Mouse (Mus musculus) splenic B cell, adult 2 months (primary cell): Measurements from ENCODE around the gene Slit2.
"Not testable (repeated sequence)": the region's sequence is repeated elsewhere in the genome, so short reads cannot be mapped to it uniquely, and the experiment has no call there.

ENCODE experiments used
- DNase-seq: peaks from one replicate; pipeline ENCODE4 v3.0.0-alpha.2; 2011; ENCODE audit warnings: low read depth, low spot score
- H3K27me3 ChIP-seq: 2 replicates; pipeline ENCODE4 v1.6.1; 2012; ENCODE audit warnings: mild to moderate bottlenecking, low read length, moderate library complexity, mixed read lengths; ENCODE audit not compliant: control insufficient read depth, poor library complexity, insufficient read depth, severe bottlenecking
- H3K36me3 ChIP-seq: 2 replicates; pipeline ENCODE4 v1.6.1; 2012; ENCODE audit warnings: mild to moderate bottlenecking, low read length, moderate library complexity, mixed read lengths; ENCODE audit not compliant: control insufficient read depth, poor library complexity, insufficient read depth, severe bottlenecking

Gene Slit2

DNA sequence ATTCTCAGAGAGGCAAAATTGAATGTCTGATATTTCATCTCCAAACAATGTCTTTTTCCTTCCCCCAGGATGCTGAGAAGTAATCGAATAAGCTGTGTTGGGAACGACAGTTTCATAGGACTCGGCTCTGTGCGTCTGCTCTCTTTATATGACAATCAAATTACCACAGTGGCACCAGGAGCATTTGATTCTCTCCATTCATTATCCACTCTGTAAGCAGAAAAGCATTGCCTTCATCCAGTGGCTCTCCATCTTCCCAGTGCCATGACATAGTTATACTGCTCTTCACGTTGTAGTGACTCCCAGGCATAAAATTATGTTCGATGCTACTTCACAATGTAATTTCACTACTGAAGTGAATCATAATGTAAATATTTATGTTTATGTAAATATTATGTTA, 252.3 kb downstream of the Slit2 start:
- H3K36me3 ChIP-seq, result no peaks in the 10 kb centered on the region
- no peaks in the 10 kb centered on the region for H3K27me3 ChIP-seq
- DNase-seq, result no peak

DNA sequence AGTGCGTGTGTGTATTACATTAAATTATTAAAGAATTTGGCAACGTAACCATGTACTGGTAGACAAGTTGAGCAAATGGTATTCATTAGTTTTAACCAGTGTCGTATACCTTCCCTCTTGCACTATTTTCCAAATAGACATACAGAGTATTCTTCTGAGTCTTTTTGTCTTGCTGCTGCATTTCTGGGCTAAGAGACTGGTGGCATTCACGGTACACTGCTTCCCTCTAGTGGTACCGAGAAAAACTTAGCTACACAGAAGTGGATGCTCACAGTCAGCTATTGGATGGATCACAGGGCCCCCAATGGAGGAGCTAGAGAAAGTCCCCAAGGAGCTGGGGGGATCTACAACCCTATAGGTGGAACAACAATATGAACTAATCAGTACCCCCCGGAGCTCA, 257.8 kb downstream of the Slit2 start:
- H3K36me3 ChIP-seq, DNase-seq, H3K27me3 ChIP-seq: not testable (repeated sequence)

DNA sequence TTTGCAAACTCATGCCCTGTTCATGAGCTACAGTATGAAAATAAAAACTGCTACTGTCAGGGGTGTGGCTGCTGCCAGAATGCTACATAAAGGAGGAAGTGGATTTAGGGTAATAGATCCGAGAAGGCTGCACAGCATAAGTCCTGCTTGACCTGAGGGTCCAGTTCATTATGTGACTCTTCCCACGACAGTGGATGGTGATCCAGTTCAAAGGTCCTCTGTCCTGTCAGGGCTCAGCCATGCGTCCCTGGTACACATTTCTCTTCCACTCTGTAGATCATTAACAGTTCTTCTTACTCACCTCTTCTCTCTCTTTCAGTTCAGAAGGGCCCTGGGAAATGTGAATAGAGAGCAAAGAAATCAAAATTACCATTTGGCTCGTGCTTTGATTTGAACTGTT, 265.4 kb downstream of the Slit2 start:
- no peaks in the 10 kb centered on the region for H3K36me3 ChIP-seq
- no peaks in the 10 kb centered on the region for H3K27me3 ChIP-seq
- DNase-seq, result no peak

DNA sequence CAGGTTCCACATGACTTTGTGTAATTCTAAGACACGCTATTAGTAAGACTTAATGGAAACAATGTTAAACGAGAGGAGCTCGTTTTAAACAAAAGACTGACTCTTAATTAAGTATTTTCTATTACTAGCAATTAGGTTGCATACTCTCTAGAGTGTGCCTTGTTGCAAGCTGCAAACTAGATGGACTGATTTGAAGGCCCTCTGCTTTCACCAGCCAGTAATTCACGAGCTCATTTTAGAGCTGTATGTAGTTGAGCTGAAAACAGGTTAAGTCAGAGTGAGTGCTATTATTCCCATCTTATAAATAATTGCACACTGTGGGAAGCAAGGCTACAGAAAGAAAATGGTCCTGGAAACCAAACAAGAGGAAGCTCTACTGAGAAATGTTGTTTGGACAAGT, 294.6 kb downstream of the Slit2 start:
- Histone ChIP-seq H3K36me3 (no peaks in the 10 kb centered on the region), H3K27me3 (no peaks in the 10 kb centered on the region)
- no peak for DNase-seq

DNA sequence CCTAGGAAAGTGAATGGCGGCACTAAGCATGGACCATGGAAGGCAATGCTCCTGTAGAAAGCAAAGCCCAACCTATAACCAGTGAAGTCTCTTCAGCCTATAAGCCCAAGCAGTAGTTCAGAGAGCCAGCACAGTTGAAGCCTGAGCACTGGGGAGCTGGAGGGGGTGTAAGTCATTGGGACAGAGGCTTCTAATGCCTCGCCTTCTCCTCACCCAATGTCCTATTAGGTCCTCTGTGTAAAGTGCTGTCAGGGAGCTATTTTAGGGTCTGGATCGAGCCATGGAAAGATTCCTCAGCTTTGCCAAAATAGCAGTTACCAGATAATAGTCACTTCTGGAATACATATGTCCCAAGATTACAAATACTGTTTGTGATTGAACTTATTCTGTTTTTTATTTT, 318.2 kb downstream of the Slit2 start:
- no peaks in the 10 kb centered on the region for H3K36me3 ChIP-seq
- H3K27me3 ChIP-seq, result no peaks in the 10 kb centered on the region
- no peak for DNase-seq

DNA sequence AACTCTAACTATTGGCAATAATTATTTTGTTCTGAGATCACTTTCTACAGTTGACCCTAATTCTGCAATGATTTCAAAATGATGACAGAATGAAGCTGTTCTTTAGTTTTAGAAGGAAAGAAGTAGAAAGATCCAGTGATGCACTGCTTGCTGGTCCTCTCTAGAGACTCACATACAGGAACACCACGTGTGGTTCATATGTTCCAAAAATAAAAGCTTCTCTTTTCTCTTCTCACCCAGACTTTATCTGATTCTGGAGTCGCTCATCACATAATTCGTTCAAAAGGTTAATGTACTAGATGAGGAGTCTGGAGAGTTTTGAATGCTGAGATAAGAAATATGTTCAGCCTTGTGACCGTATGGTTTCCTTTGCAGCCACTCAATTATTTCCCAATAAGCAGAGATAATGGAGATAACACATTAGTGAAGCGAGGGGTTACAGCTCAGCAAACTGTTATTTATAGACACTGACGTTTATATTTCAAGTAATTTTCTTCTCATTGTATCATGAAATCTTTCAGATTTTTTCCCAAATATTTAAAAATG, 332.2 kb downstream of the Slit2 start:
- no peaks in the 10 kb centered on the region for H3K27me3 ChIP-seq
- no peak for DNase-seq
- no peaks in the 10 kb centered on the region for H3K36me3 ChIP-seq

DNA sequence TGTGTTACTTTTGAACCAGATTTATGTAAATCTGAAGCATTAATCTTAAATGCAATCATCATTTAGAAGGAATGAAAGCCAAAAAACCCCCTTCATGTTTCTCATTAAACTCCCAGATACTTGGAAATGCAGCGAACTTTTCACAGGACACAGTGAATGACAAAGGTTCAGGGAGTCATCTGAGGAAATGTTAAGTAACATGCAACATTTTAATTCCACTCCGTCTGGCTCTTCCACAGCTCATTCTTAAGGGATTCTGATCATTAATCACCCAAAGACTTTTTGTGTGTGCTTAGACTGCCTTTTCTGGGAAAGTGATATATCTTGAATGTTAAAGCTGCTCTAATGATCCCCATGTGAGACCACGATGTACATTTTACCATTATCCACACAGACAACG, 337.7 kb downstream of the Slit2 start:
- no peak for DNase-seq
- Histone ChIP-seq H3K27me3 (no peaks in the 10 kb centered on the region), H3K36me3 (no peaks in the 10 kb centered on the region)

DNA sequence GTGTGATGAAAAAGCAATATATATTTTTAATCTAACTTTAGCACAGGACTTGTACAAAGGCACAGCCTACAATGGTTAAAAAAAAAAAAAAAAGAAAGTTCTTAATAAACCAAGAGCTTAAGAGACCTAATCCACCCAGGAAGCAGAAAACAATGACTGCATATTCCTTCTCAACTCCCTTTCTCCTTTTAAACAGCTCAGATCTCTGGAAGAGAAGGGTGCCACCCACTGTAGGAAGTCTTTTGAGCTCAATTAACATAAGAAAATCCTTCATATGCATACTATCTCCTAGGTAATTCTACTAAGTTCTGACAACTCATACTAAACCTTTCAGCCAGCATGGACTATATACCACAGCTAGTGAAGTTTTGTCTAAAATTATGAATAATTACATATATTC, 343.3 kb downstream of the Slit2 start:
- no peak for DNase-seq
- no peaks in the 10 kb centered on the region for H3K36me3 ChIP-seq

DNA sequence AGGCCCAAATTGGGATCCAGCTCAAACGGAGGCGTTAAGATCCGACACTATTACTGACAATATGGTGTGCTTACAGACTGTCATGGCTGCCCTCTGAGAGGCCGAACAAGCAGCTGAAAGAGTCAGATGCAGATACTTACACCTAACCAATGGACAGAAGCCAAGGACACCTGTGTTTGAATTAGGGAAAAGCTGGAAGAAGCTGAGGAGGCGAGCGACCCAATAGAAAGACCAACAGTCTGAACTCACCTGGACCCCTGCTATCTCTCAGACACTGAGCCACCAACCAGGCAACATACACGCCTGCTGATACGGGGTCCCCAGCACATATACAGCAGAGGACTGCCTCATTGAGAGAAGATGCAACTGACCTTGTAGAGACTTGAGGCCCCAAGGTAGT, 344.7 kb downstream of the Slit2 start, which contains the start of gene 5730480H06Rik:
Gene 5730480H06Rik (plus strand): TSS at position 301 of the 400 bp plus-strand sequence.
- no peaks in the 10 kb centered on the region for H3K27me3 ChIP-seq
- no peak for DNase-seq
- no peaks in the 10 kb centered on the region for H3K36me3 ChIP-seq

More for the DNA sequence above, 343.3 kb downstream of the Slit2 start:
- no peaks in the 10 kb centered on the region for H3K27me3 ChIP-seq

DNA sequence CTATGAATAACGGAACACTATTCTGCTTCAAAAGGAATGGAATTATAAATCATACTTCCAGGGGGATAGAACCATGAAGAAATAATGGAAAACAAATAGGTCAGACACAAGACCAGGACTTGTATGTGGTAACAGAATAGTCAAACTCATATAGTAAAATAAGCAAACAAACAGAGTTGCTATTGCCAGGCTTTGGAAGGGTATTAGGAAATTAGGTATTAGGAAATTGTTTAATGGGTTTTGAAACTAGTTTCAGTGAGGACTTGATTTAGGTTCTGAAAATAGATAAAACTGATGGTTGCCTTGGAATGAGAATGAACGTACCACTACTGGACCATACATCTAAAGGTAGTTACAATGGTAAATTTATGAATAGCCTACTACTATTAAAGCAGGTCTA, 346.8 kb downstream of the Slit2 start:
- Histone ChIP-seq H3K27me3 (no peaks in the 10 kb centered on the region), H3K36me3 (no peaks in the 10 kb centered on the region)
- no peak for DNase-seq

DNA sequence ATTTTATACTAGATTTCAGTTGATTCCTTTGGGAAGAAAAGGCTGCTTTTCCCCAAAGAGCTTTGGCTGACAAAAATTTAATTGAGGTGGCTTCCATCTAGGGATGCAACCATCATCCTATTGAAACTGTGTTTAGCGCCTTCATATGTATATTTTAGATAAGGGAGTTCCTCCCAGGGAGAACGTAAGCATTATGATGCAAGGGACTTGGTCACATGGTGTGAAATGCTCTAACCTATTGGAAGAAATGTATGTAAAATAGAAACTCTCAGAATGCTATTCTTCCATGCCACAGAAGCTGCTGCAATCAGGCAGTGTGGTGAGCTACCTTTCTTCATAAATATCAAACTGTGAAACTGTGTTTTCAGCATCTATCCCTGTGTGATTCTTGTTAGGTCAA, 347.9 kb downstream of the Slit2 start:
- H3K27me3 ChIP-seq, result no peaks in the 10 kb centered on the region
- no peak for DNase-seq
- no peaks in the 10 kb centered on the region for H3K36me3 ChIP-seq

DNA sequence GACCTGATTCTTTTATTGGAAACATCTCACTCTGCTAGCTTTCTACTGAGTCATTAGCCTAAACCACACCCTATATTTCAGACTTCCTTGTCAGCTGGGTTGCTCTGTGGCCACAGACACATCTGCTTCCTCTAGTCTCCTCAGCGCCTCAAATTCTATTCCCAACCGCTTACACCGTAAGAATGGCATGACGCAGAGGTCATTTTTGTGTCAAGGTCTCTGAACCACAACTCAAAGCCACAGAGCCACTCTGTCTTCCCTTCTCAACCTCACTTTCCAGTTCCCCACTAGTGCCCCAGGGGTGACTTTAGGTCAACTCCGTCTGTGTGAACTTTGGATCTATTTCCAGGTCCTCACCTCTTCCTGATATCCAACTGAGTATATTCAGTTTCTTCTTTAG, 348.5 kb downstream of the Slit2 start:
- DNase-seq, result no peak
- H3K36me3 ChIP-seq, result no peaks in the 10 kb centered on the region
- H3K27me3 ChIP-seq, result no peaks in the 10 kb centered on the region

DNA sequence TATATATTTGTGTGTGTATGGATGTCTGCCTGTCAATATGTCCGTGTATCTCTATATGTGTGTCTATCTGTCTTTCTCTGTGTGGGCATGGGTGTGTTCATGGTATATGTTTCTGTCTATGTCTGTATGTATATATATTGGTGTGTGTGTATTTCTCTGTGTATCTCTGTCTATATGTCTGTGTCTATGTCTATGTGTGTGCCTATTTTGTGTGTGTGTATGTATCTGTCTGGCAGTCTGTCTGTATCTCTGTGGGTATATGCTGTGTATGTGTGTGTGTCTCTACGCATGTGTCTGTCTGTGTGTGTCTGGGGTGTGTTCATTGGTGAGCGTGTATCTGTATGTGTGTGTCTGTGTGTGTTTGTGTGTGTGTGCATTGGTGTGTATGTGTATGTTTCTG, 350.5 kb downstream of the Slit2 start:
- Histone ChIP-seq H3K36me3 (no peaks in the 10 kb centered on the region), H3K27me3 (no peaks in the 10 kb centered on the region)
- DNase-seq, result no peak

DNA sequence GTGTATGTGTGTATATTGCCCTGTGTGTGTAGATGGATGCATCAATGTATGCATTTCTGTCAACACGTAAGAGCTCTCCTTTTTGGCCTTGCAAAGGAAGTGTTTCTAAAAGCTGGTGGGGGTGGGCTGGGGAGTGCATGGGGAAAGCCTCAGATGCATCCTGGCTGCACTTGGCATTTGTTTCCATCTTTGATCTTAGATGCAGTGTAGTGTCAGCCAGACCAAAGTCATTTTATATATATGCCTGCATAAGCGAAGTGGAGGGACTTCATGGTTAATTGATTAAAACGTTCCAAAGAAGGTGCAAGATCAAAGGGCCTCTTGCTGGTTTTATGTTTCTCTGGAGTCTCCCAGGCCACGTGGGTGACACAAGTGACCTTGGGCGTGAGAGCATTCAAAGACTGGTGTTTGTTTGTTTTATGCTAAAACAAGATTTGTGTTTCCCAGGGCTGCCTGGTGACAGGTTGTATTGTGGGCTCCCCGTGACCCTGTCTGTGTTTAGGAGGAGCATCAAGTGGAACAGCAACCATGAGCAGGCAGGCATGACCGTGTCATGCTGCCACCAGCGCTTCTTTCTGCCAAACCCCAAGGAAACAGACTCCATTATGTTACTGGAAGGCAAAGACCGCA, 351.1 kb downstream of the Slit2 start:
- Histone ChIP-seq H3K36me3 (no peaks in the 10 kb centered on the region), H3K27me3 (no peaks in the 10 kb centered on the region)
- no peak for DNase-seq

DNA sequence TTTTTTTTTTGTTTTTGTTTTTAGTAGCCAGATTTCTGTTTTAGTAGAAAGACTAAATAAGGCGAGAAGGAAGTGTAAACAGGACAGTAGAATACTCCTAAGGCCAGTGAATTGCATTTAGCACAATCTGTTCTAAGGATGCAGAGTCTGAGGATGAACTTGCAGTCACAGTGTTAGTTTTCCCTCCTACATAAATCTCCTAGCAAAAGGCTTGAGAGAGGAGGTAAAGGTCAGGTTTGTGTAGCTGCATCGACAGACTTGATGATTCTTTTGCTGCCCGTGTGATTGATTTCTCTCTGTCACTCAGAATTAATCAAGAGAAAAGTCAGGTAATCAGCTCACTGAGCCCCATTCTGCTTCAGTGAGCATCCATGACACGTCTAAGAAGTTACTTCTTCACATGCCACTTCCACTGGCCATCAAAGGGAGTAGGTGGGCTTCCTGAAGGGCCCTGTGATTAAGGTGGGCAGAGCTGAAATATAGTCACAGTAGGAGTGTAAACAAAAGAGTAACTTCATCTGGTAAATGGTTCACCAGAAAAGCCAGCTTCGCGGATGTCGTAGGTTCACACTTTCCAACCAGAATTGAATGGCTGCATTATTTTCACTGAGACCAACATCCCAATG, 358.0 kb downstream of the Slit2 start:
- DNase-seq, result no peak
- Histone ChIP-seq H3K36me3 (no peaks in the 10 kb centered on the region), H3K27me3 (no peaks in the 10 kb centered on the region)
